ENCODE assay signal across 8 mouse cellular contexts in genomic region chr12:104851711-104852508, GRCm38 (mm10). TPM values are rescaled to one million over a fixed set of nuclear protein-coding genes. Genes with fewer than 3 reads are reported as not detected.
DNase-seq lines count a peak whose midpoint lies in the region; ATAC-seq and TF ChIP-seq lines count a peak whose summit lies in the region.

No protein-coding gene starts in this region.

- peaks cover 29% of the 10 kb centered on the region for H3K4me1 ChIP-seq in E14TG2a.4 (replicated peaks; ENCODE audit: low read depth, low read length)
- H3K4me1 ChIP-seq in forebrain, embryonic 12.5 days = peaks cover 10% of the 10 kb centered on the region
- peaks cover 20% of the 10 kb centered on the region for H3K4me1 ChIP-seq in hindbrain, embryonic 10.5 days (replicated peaks)

- H3K9me3 ChIP-seq in E14TG2a.4 (ENCODE audit: low read length) = no peaks in the 10 kb centered on the region
- no peaks in the 10 kb centered on the region for H3K9me3 ChIP-seq in forebrain, embryonic 12.5 days
- H3K9me3 ChIP-seq in hindbrain, embryonic 10.5 days = no peaks in the 10 kb centered on the region

- no peaks in the 10 kb centered on the region for H3K27me3 ChIP-seq in E14TG2a.4 (ENCODE audit: insufficient read depth, low read length)
- H3K27me3 ChIP-seq in forebrain, embryonic 12.5 days = no peaks in the 10 kb centered on the region
- peaks cover 8% of the 10 kb centered on the region; the same call in 1 of the 2 replicates for H3K27me3 ChIP-seq in hindbrain, embryonic 10.5 days (ENCODE audit: insufficient read depth, poor library complexity, severe bottlenecking)

- H3K4me2 ChIP-seq in forebrain, embryonic 12.5 days = peak overlapping the region; percentile 31

- WGBS in forebrain, embryonic 12.5 days = 33% methylated on average over 16 of the region's 16 CpGs
- WGBS in hindbrain, embryonic 10.5 days = 31% methylated on average over 16 of the region's 16 CpGs

- TF ChIP-seq CTCF in E14TG2a.4 (conservative IDR thresholded peaks at IDR 0.05; ENCODE audit: low read length) = no peak

- H3K9ac ChIP-seq in forebrain, embryonic 12.5 days = no peak overlapping the region

- H3K36me3 ChIP-seq in E14TG2a.4 (ENCODE audit: insufficient read depth, low read length) = no peaks in the 10 kb centered on the region
- H3K36me3 ChIP-seq in forebrain, embryonic 12.5 days (replicated peaks) = no peaks in the 10 kb centered on the region
- H3K36me3 ChIP-seq in hindbrain, embryonic 10.5 days = 0 out of 2 replicates have a peak, but pooled peaks cover 3% of the 10 kb centered on the region

- peak; percentile 93 for DNase-seq in ZHBTc4 (ENCODE audit: low read depth, low spot score)
- DNase-seq in hindbrain, embryonic 10.5 days (ENCODE audit: low spot score) = peak; percentile 73
- peak; percentile 48 to 57 for DNase-seq in layer of hippocampus, postnatal 10 days (ENCODE audit: low spot score in 2 of 2)
- peak; percentile 71 for DNase-seq in mesoderm, embryonic 11.5 days (ENCODE audit: low read depth, low spot score)
- peak; percentile 64 to 75 for DNase-seq in urinary bladder, postnatal 4 days (ENCODE audit: low spot score in 2 of 2)

- 0 out of 2 replicates have a peak overlapping the region, but pooled peaks have one; percentile 45 for H3K4me3 ChIP-seq in E14TG2a.4 (replicated peaks; ENCODE audit: low read length)
- no peak overlapping the region for H3K4me3 ChIP-seq in forebrain, embryonic 12.5 days (replicated peaks)
- peak overlapping the region; percentile 18; the same call in 1 of the 2 replicates for H3K4me3 ChIP-seq in hindbrain, embryonic 10.5 days

- no peak overlapping the region for H3K27ac ChIP-seq in forebrain, embryonic 12.5 days
- H3K27ac ChIP-seq in hindbrain, embryonic 10.5 days = peak overlapping the region; percentile 50

- peak; percentile 79 for ATAC-seq in forebrain, embryonic 12.5 days (ENCODE audit: low FRiP score)
- no peak for ATAC-seq in megakaryocyte, adult 5-6 weeks (ENCODE audit: poor library complexity, severe bottlenecking)

RNA-seq across cellular contexts. Expression of gene Clmn, which starts 13.0 kb away (rescaled TPM):
- polyA plus RNA-seq in forebrain, embryonic 12.5 days (2016; fragmentation: Nextera tagmentation; extraction: Ambion mirVana) = 2.6 and 2.8 TPM in 2 replicates
- polyA plus RNA-seq in hindbrain, embryonic 10.5 days (2016; fragmentation: Nextera tagmentation; extraction: Ambion mirVana) = 2.4 and 2.7 TPM in 2 replicates
- total RNA-seq in layer of hippocampus, postnatal 10 days (2021) = 10 to 100 TPM; 42.3 to 43.7 TPM
- 0.22 and 0.46 TPM in 2 replicates for total RNA-seq in megakaryocyte, adult 5-6 weeks (2015)
- total RNA-seq in megakaryocyte, adult 5-6 weeks (2017) = 0.04 TPM in 1 of 2 replicates, not detected in the other

Comparison
In these comparisons a context has a peak if more than half of its experiments do, and no peak if none do; other contexts are left out.
1. RNA of gene Clmn, which starts 13.0 kb away (total RNA-seq): 42.3 to 43.7 TPM in layer of hippocampus, postnatal 10 days; 0.04 to 0.46 TPM in megakaryocyte, adult 5-6 weeks; every median in the first group is over 10 times any median in the second.
2. Peak in every context shown above with its lines, with median percentiles within 50 percentile points of each other: DNase-seq.